Mouse (Mus musculus) hindbrain, embryonic 11.5 days (tissue): ENCODE data around the gene Arl11. TPM values are rescaled to one million over a fixed set of nuclear protein-coding genes. Genes with fewer than 3 reads are reported as not detected.
A peak's percentile ranks its signal among the peaks of the same experiment; 100 is the strongest.

Source experiments
- ATAC-seq: fragments of 200-750 bp; cut with Nextera tagmentation; 2 replicates; pipeline ENCODE4 v1.8.0; 2017; ENCODE audit warnings: mild to moderate bottlenecking, moderate TSS enrichment, moderate library complexity; ENCODE audit not compliant: low FRiP score
- DNase-seq: peaks from one replicate; pipeline ENCODE4 v3.0.0-alpha.2; 2015; ENCODE audit warnings: low spot score
- H3K27ac ChIP-seq: fragments of 300-500 bp; sonication (generic); 2 replicates; pipeline ENCODE4 v1.5.1; 2014; ENCODE audit warnings: mild to moderate bottlenecking, low read depth, low read length
- H3K27me3 ChIP-seq: fragments of 300-500 bp; sonication (generic); 2 replicates; pipeline ENCODE4 v1.6.1; 2014; ENCODE audit warnings: mild to moderate bottlenecking, low read length, moderate library complexity, mixed read lengths; ENCODE audit not compliant: control insufficient read depth, insufficient read depth
- H3K36me3 ChIP-seq: fragments of 300-500 bp; sonication (generic); 2 replicates; pipeline ENCODE4 v1.6.1; 2014; ENCODE audit warnings: mild to moderate bottlenecking, low read length, moderate library complexity, mixed read lengths; ENCODE audit not compliant: control insufficient read depth, insufficient read depth
- H3K4me1 ChIP-seq: fragments of 300-500 bp; sonication (generic); replicated peaks from 2 replicates; pipeline ENCODE4 v1.6.1; 2014; ENCODE audit warnings: low read length, mixed read lengths; ENCODE audit not compliant: control insufficient read depth, insufficient read depth
- H3K4me2 ChIP-seq: fragments of 300-500 bp; sonication (generic); replicated peaks from 2 replicates; pipeline ENCODE4 v1.6.1; 2014; ENCODE audit warnings: mild to moderate bottlenecking, low read depth, low read length
- H3K4me3 ChIP-seq: fragments of 300-500 bp; sonication (generic); 2 replicates; pipeline ENCODE4 v1.5.1; 2014; ENCODE audit warnings: low read depth, low read length
- H3K9ac ChIP-seq: fragments of 300-500 bp; sonication (generic); 2 replicates; pipeline ENCODE4 v1.6.1; 2014; ENCODE audit warnings: low read depth, low read length
- H3K9me3 ChIP-seq: fragments of 300-500 bp; sonication (generic); 2 replicates; pipeline ENCODE4 v1.6.1; 2016; ENCODE audit warnings: low read length; ENCODE audit not compliant: control insufficient read depth
- WGBS: fragments of 180-500 bp; shearing (Covaris S2); extraction: QIAGEN DNeasy Blood & Tissue Kit; methylation state at CpG from one replicate; pipeline ENCODE4 v1.1.7; 2014; 5-methylcytosine and 5-hydroxymethylcytosine counted together
- polyA plus RNA-seq: library from polyadenylated mRNA; unstranded; fragments of >200 nt; fragmentation: Nextera tagmentation; extraction: Ambion mirVana; gene quantifications from 2 replicates; pipeline ENCODE4 v1.2.1, GENCODE M21; 2014

Arl11 gene
- polyA plus RNA-seq, 1 experiment from 2014 or later, result 0.66 TPM

DNA sequence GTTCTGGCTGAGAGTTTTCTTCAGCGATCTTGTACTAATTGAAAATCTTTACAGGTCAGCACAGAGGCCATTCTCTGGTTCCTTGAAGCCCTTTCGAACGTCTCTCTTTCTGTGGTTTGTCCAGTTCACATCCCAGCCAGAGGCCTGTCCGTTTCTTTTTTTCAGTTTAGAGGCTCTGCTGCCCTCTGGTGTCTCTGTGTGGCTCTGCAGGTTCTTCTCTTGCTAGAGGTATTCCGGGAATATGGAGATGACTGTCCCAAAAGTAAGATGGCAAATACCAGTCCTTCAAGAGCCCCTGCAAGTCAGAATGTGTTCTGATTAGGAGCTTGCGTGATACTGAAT lies 14.8 kb upstream of the Arl11 start:
- H3K36me3 ChIP-seq, result no peaks in the 10 kb centered on the region

DNA sequence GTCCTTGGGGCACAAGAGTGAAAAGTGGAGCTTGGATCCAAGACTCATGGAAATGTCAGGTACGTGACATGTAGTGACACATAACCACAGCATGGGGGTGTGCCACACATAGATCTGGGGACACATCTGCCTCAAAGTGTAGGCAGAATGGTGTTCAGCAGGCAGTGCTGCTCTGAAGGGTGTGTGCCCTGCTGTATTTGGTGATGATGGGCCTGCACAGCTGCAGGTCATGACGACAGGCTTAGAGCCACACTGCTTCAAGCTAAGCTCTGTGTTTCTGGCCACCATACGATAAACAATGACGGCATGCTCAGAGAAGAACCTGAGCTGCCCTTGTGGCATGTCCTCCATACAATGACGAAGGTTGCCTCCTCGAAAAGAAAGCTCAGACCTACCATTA lies 9.7 kb upstream of the Arl11 start:
- H3K27me3 ChIP-seq, result no peaks in the 10 kb centered on the region

More for the DNA sequence above, 14.8 kb upstream of the Arl11 start:
- no peak overlapping the region for H3K27ac ChIP-seq
- no peak overlapping the region for H3K4me2 ChIP-seq
- H3K4me1 ChIP-seq, result no peaks in the 10 kb centered on the region
- no peak overlapping the region for H3K9ac ChIP-seq
- ATAC-seq (no peak), DNase-seq (peak; percentile 81)
- H3K9me3 ChIP-seq, result no peaks in the 10 kb centered on the region
- H3K4me3 ChIP-seq, result no peak overlapping the region
- 17% methylated on average over 6 of the region's 6 CpGs for WGBS
- H3K27me3 ChIP-seq, result no peaks in the 10 kb centered on the region

DNA sequence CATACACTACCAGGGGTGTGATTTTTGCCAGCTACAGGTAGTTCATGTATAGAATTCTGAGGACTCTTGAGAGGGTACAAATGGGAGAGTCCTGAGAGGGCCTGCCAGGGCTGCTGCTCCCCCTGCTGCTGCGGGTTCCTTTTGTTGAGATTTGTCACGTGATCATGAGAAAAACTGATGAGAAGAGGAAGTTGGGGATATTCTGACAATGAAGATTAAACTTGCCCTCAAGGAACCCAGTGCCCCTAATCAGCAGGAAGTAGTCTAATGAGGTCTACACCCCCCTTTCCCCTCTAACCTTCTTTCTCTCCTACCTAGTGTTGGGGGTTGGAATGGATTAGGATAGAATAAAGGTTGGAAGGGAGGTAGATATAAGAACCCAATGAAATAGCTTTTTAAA lies 8.2 kb upstream of the Arl11 start:
- H3K9me3 ChIP-seq, result no peaks in the 10 kb centered on the region
- no peak overlapping the region for H3K9ac ChIP-seq
- no peaks in the 10 kb centered on the region for H3K27me3 ChIP-seq
- no peaks in the 10 kb centered on the region for H3K4me1 ChIP-seq
- no peak overlapping the region for H3K4me2 ChIP-seq
- no peak overlapping the region for H3K27ac ChIP-seq
- ATAC-seq (no peak), DNase-seq (no peak)
- no peaks in the 10 kb centered on the region for H3K36me3 ChIP-seq
- WGBS, result 48% methylated on average over 2 of the region's 2 CpGs
- no peak overlapping the region for H3K4me3 ChIP-seq

More for the DNA sequence above, 9.7 kb upstream of the Arl11 start:
- no peaks in the 10 kb centered on the region for H3K36me3 ChIP-seq
- WGBS, result 88% methylated on average over 6 of the region's 6 CpGs
- DNase-seq (no peak), ATAC-seq (no peak)
- H3K4me2 ChIP-seq, result no peak overlapping the region
- H3K4me3 ChIP-seq, result no peak overlapping the region
- H3K27ac ChIP-seq, result no peak overlapping the region
- no peaks in the 10 kb centered on the region for H3K4me1 ChIP-seq
- no peaks in the 10 kb centered on the region for H3K9me3 ChIP-seq
- no peak overlapping the region for H3K9ac ChIP-seq

DNA sequence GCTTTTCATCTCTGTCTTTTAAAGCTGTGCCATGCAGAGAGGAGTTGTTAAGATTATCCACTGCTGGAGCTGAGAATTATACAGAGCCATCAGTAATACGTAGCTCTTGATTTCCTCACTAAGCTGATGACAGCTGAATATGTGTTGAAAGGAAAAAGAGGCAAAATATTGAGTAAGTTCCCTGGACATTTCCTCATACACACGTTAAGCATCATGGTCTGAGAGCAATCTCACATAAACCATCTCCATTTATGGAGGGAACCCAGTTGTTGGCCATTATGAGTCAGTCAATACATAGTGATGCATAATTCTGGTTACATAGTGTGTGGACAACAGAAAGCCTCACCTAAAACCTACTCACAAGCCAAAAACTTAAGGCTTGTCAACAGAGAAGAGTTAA lies 7.1 kb upstream of the Arl11 start:
- Histone ChIP-seq H3K4me2 (no peak overlapping the region), H3K4me3 (no peak overlapping the region), H3K9me3 (no peaks in the 10 kb centered on the region), H3K36me3 (no peaks in the 10 kb centered on the region), H3K27me3 (no peaks in the 10 kb centered on the region), H3K9ac (no peak overlapping the region), H3K4me1 (no peaks in the 10 kb centered on the region), H3K27ac (no peak overlapping the region)
- no peak for DNase-seq
- ATAC-seq, result no peak
- WGBS, result 83% methylated on average over 2 of the region's 2 CpGs

- Histone ChIP-seq H3K4me1 (no peaks in the 10 kb centered on the region), H3K9ac (no peak overlapping the region), H3K9me3 (no peaks in the 10 kb centered on the region), H3K36me3 (no peaks in the 10 kb centered on the region), H3K27me3 (no peaks in the 10 kb centered on the region), H3K27ac (no peak overlapping the region), H3K4me3 (no peak overlapping the region), H3K4me2 (no peak overlapping the region)
- no peak for ATAC-seq
- WGBS, result 73% methylated on average over 4 of the region's 4 CpGs
- DNase-seq, result no peak
Observed at GRCm38 (mm10) chr14:61303969-61304609, 5.5 kb upstream of the Arl11 start.

- Histone ChIP-seq H3K27ac (no peak overlapping the region), H3K9ac (no peak overlapping the region)
- 75% methylated on average over 7 of the region's 7 CpGs for WGBS
Observed at GRCm38 (mm10) chr14:61310036-61310772, 651 bp downstream of the Arl11 start.

DNA sequence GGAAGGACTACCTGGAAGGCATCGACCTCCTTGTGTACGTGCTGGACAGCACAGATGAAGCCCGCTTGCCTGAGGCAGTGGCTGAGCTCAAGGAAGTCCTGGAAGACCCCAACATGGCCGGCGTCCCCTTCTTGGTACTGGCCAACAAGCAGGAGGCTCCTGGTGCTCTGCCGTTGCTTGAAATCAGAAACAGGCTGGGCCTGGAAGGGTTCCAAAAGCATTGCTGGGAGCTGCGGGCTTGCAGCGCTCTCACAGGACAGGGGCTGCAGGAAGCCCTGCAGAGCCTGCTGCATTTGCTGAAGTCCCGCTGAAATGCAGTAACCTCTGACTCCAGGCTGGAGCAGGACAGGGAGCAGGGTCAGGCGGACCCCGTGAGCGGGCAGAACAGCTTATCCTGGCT lies 1.4 kb downstream of the Arl11 start:
- Histone ChIP-seq H3K27me3 (no peaks in the 10 kb centered on the region), H3K36me3 (no peaks in the 10 kb centered on the region), H3K4me3 (no peak overlapping the region), H3K9me3 (no peaks in the 10 kb centered on the region), H3K27ac (no peak overlapping the region), H3K4me2 (no peak overlapping the region), H3K9ac (no peak overlapping the region), H3K4me1 (no peaks in the 10 kb centered on the region)
- DNase-seq, result no peak
- no peak for ATAC-seq
- 69% methylated on average over 12 of the region's 12 CpGs for WGBS

More at GRCm38 (mm10) chr14:61310036-61310772, 651 bp downstream of the Arl11 start:
- Histone ChIP-seq H3K4me1 (no peaks in the 10 kb centered on the region), H3K27me3 (no peaks in the 10 kb centered on the region), H3K9me3 (no peaks in the 10 kb centered on the region), H3K4me2 (no peak overlapping the region), H3K36me3 (no peaks in the 10 kb centered on the region), H3K4me3 (no peak overlapping the region)
- no peak for DNase-seq
- no peak for ATAC-seq

DNA sequence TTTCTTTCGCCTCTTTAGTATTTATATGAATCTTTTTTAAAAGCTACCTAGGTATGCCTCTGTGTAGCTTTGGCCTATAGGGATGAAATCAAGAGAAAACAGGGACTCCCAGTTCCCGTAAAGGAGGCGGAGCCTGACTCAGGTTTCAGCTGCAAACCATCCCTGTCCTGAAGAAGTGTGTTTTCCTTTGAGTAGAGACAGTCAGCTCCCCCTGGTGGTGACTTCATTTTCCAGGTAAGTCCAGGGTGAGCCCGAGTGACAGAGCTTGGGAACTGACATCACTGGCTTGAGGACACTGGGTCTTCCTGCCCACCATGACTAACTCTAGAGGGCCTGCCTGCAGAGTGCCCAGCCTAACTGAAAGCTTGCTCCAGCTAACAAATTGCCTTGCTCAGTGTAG lies 7.3 kb downstream of the Arl11 start:
- Histone ChIP-seq H3K27me3 (no peaks in the 10 kb centered on the region), H3K4me2 (no peak overlapping the region), H3K4me1 (no peaks in the 10 kb centered on the region), H3K36me3 (no peaks in the 10 kb centered on the region), H3K9ac (no peak overlapping the region), H3K27ac (no peak overlapping the region), H3K4me3 (no peak overlapping the region), H3K9me3 (no peaks in the 10 kb centered on the region)
- 41% methylated on average over 4 of the region's 4 CpGs for WGBS
- DNase-seq, result peak; percentile 66
- no peak for ATAC-seq

DNA sequence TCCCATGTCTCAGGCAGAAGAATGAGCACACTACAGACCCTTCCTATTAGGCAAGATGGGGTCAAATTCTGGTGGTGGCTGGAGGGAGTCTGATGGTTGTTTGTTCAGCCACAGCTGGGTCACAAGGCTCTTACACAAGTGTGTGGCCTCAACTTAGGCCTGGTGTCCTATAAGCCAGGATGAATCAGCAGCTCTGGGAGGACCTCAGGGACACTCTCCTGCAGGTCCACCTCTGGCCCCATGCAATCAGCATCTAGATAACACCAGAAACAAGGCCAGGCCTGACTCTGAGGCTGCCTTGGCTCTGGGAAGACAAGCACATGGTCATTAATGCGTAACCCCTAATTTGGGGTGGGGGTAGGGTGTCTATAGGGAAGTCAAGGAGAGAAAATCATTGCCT lies 11.2 kb downstream of the Arl11 start:
- DNase-seq (no peak), ATAC-seq (no peak)
- Histone ChIP-seq H3K9me3 (no peaks in the 10 kb centered on the region), H3K27ac (no peak overlapping the region), H3K27me3 (no peaks in the 10 kb centered on the region), H3K4me3 (no peak overlapping the region), H3K4me1 (no peaks in the 10 kb centered on the region), H3K9ac (no peak overlapping the region), H3K4me2 (no peak overlapping the region), H3K36me3 (no peaks in the 10 kb centered on the region)
- 100% methylated on average over 1 of the region's 1 CpGs for WGBS
